Comparison of ENCODE assay signal across 21 mouse cellular contexts in genomic region chr8:41950736-41951135, GRCm38 (mm10).
DNase-seq lines count a peak whose midpoint lies in the region; ATAC-seq lines count a peak whose summit lies in the region.
"Had no signal": no experiment of that assay in that cellular context is flagged by ENCODE, and none has a peak within 500 bp of the region (broad histone marks: within the 10 kb centered on the region; RNA-seq: fewer than 3 reads in every experiment).

No protein-coding gene starts in this region.

- DNase-seq in cerebellum, postnatal 10 days: peak; percentile 53 to 57
- DNase-seq in cerebellum, adult 9-11 months: no peak
- DNase-seq in frontal cortex, adult 2 months (ENCODE audit: extremely low spot score in 1 of 2, low spot score in 1 of 2): no peak
- peak; percentile 6 to 39 for DNase-seq in layer of hippocampus, postnatal 14 days (ENCODE audit: low spot score in 2 of 2)
- no peak for DNase-seq in layer of hippocampus, postnatal 25 days (ENCODE audit: extremely low spot score in 1 of 2, low spot score in 1 of 2)
- no peak for DNase-seq in testis, postnatal 14 days (ENCODE audit: low spot score)
- DNase-seq: adrenal gland, postnatal 14 days; heart, adult 2 months; heart, postnatal 4 days; kidney, adult 11 months; kidney, postnatal 14 days; liver, embryonic 13.5 days; lung, adult 18-20 months; lung, postnatal 10 days; right cerebral cortex, postnatal 4 days; thymus, adult 2 months; thymus, postnatal 36 days had no signal

- peak; percentile 65 for ATAC-seq in frontal cortex, adult (ENCODE audit: low TSS enrichment)
- ATAC-seq: forebrain, embryonic 13.5 days; inflammation-experienced regulatory T-cells, adult 6 months; midbrain, embryonic 13.5 days had no signal

Comparison
In these comparisons a context has a peak if more than half of its experiments do, and no peak if none do; other contexts are left out.
1. DNase-seq: peak in cerebellum, postnatal 10 days (2 of 2) and layer of hippocampus, postnatal 14 days (2 of 2); none in cerebellum, adult 9-11 months (single experiment), frontal cortex, adult 2 months (0 of 2), layer of hippocampus, postnatal 25 days (0 of 2) and testis, postnatal 14 days (single experiment).